Mouse (Mus musculus) kidney, embryonic 15.5 days (tissue): Measurements from ENCODE around the gene Ubn1. TPM values are rescaled to one million over a fixed set of nuclear protein-coding genes. Genes with fewer than 3 reads are reported as not detected.
A peak's percentile ranks its signal among the peaks of the same experiment; 100 is the strongest.

ENCODE experiments used
- ATAC-seq: fragments of 200-750 bp; cut with Nextera tagmentation; replicated peaks from 2 replicates; pipeline ENCODE4 v1.8.0; 2017; ENCODE audit warnings: moderate TSS enrichment; ENCODE audit not compliant: low FRiP score
- H3K27ac ChIP-seq: fragments of 300-500 bp; sonication (generic); 2 replicates; pipeline ENCODE4 v1.5.1; 2015; ENCODE audit warnings: mild to moderate bottlenecking, inconsistent platforms
- H3K27me3 ChIP-seq: fragments of 300-500 bp; sonication (generic); 2 replicates; pipeline ENCODE4 v1.6.1; 2015; ENCODE audit warnings: inconsistent platforms
- H3K36me3 ChIP-seq: fragments of 300-500 bp; sonication (generic); 2 replicates; pipeline ENCODE4 v1.6.1; 2015; ENCODE audit warnings: inconsistent platforms
- H3K4me1 ChIP-seq: fragments of 300-500 bp; sonication (generic); 2 replicates; pipeline ENCODE4 v1.6.1; 2015; ENCODE audit warnings: inconsistent platforms
- H3K4me2 ChIP-seq: fragments of 300-500 bp; sonication (generic); 2 replicates; pipeline ENCODE4 v1.6.1; 2015; ENCODE audit warnings: moderate library complexity, mild to moderate bottlenecking, inconsistent platforms
- H3K4me3 ChIP-seq: fragments of 300-500 bp; sonication (generic); replicated peaks from 2 replicates; pipeline ENCODE4 v1.5.1; 2015; ENCODE audit warnings: mild to moderate bottlenecking, inconsistent platforms
- H3K9ac ChIP-seq: fragments of 300-500 bp; sonication (generic); 2 replicates; pipeline ENCODE4 v1.6.1; 2015; ENCODE audit warnings: mild to moderate bottlenecking, inconsistent platforms
- H3K9me3 ChIP-seq: fragments of 300-500 bp; sonication (generic); replicated peaks from 2 replicates; pipeline ENCODE4 v1.6.1; 2016; ENCODE audit warnings: inconsistent platforms
- WGBS: fragments of 180-500 bp; shearing (Covaris S2); methylation state at CpG from one replicate; pipeline ENCODE4 v1.1.7; 2015; ENCODE audit warnings: mixed read lengths; 5-methylcytosine and 5-hydroxymethylcytosine counted together
- polyA plus RNA-seq: library from polyadenylated mRNA; unstranded; fragments of >200 nt; fragmentation: Nextera tagmentation; extraction: Ambion mirVana; gene quantifications from 2 replicates; pipeline ENCODE4 v1.2.1, GENCODE M21; 2015

Ubn1 gene
- polyA plus RNA-seq, 1 experiment from 2014 or later = 19.9 TPM

DNA sequence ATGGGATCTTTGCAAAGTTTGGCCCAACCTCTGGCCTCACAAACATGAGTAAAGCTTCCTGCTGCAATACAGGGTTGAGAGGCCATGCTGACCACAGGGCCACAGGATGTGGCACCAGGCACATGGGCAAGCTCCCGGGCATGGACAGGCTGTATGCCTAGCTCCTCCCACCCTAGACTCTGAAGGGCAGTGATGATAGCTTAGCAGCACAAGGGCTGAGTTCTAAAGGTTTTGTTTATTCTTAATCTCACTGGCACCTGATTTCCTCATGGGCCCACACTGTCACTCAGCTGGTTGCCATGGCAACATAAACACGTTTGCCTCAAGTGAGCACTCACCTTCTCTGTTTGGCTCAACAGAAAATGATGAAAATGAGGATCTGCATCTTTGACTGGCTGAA, 20.0 kb upstream of the Ubn1 start:
- Histone ChIP-seq H3K4me1 (no peaks in the 10 kb centered on the region), H3K4me2 (no peak overlapping the region), H3K36me3 (peaks cover 99% of the 10 kb centered on the region), H3K27ac (no peak overlapping the region), H3K9me3 (no peaks in the 10 kb centered on the region), H3K4me3 (no peak overlapping the region), H3K9ac (no peak overlapping the region), H3K27me3 (no peaks in the 10 kb centered on the region)
- 71% methylated on average over 2 of the region's 2 CpGs for whole genome bisulfite sequencing
- ATAC-seq = no peak

DNA sequence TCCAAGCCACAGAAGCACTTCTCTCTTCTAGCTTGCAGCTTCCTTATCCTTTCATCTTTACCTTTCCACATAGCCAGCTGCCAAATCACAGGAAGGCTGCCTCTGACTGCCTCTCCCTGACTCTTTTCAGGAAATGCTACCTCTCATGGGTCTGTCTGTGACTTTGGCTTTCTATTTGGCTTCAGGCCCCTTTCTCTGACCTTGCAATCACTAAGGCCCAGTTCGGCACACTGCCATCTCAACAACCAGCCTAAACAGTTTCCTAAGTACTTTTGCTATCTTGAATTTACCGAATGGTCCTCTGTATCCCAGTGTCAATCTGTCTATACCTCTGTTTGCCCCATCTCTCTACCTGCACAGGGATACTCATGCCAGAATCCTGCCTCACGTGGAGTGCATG, 14.3 kb upstream of the Ubn1 start:
- Histone ChIP-seq H3K4me2 (no peak overlapping the region), H3K27me3 (no peaks in the 10 kb centered on the region), H3K36me3 (peaks cover 99% of the 10 kb centered on the region), H3K4me3 (no peak overlapping the region), H3K4me1 (no peaks in the 10 kb centered on the region), H3K27ac (no peak overlapping the region), H3K9ac (no peak overlapping the region), H3K9me3 (no peaks in the 10 kb centered on the region)
- 94% methylated on average over 3 of the region's 3 CpGs for WGBS
- no peak for ATAC-seq

DNA sequence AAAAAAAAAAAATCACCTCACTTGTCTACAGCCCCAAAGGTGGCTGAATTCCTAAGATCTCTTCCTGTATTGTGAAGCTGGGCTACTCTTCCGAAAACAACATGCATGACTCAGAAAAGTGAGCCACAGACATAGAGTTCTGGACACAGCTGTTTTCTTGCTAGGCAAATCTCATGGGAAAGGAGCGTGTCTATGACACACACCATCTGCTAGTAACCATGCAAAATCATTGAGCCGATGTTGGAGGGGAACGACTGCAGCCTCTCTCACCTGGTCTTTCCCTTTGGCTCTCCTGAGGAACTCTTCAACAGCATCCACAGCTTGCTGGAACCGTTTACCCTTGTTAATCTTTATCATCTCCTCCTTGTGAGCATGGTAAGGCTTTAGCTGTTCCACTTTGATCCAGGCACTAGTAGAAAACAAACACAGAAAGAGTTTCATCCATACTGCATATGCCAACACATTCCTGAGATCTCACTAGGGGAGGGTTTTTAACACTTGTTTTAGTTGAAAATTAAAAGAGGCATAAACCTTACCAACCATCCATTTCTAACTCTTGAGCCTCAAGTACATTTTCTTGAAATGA, 13.1 kb upstream of the Ubn1 start:
- no peak for ATAC-seq
- Histone ChIP-seq H3K27ac (no peak overlapping the region), H3K4me2 (no peak overlapping the region), H3K4me3 (no peak overlapping the region), H3K27me3 (no peaks in the 10 kb centered on the region), H3K4me1 (no peaks in the 10 kb centered on the region), H3K36me3 (peaks cover 99% of the 10 kb centered on the region), H3K9ac (no peak overlapping the region), H3K9me3 (no peaks in the 10 kb centered on the region)
- whole genome bisulfite sequencing = 83% methylated on average over 5 of the region's 5 CpGs

DNA sequence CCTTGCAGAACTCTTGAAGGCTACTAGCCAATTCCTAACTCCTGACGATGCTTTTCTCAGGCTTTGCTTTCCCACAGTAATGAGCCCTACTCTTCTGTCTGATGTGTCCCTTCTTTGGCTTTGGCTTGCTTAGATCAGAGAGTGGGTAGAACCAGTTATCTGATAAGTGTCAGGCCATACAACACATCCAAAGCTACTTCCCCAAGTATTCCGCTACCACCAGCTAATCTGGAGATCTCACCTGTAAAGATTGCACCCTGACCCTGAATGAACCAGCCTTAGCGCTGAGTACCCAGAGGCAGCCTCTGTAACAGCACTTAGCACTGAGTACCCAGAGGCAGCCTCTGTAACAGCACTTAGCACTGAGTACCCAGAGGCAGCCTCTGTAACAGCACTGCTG, 4.5 kb upstream of the Ubn1 start:
- peaks cover 15% of the 10 kb centered on the region for H3K4me1 ChIP-seq
- H3K4me2 ChIP-seq = no peak overlapping the region
- no peaks in the 10 kb centered on the region for H3K27me3 ChIP-seq
- no peak overlapping the region for H3K4me3 ChIP-seq
- H3K9me3 ChIP-seq = no peaks in the 10 kb centered on the region
- over 99% methylated on average over 3 of the region's 3 CpGs for WGBS
- H3K9ac ChIP-seq = no peak overlapping the region
- ATAC-seq = no peak
- peaks cover 74% of the 10 kb centered on the region for H3K36me3 ChIP-seq
- no peak overlapping the region for H3K27ac ChIP-seq

DNA sequence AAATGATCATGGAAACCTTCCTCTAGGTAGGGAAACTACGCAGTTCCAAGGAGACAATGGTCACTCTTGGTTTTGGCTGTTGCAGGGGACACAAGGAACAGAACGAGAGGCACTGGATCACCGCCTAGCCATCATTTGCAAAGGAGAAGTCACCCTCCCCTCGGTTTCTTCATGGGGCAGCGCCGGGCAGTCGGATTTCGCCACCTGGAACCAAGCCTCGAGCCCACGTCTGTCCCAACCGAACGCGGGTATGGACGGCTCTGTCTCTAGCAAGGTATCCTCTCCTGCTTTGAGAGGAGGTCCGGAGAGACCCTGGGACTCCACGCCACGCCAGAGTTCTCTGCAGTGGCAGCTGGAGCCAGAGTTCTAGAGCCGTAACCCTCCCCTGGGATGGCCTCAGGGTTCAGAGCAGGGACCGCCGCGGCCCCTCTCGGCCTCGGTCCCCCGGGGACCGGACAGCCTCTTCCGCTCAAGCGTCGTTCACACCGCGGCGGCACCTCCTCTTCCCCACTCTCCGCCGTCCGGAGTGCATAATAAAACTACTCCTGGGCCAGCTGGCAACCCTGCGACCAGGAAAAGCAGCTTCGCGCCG, 579 bp upstream of the Ubn1 start:
- Histone ChIP-seq H3K4me1 (peaks cover 24% of the 10 kb centered on the region), H3K36me3 (peaks cover 51% of the 10 kb centered on the region), H3K9me3 (no peaks in the 10 kb centered on the region), H3K9ac (peak overlapping the region; percentile 91), H3K27me3 (no peaks in the 10 kb centered on the region), H3K4me3 (peak overlapping the region; percentile 99), H3K4me2 (peak overlapping the region; percentile 71), H3K27ac (peak overlapping the region; percentile 99)
- peak; percentile 61 for ATAC-seq
- under 1% methylated on average over 38 of the region's 38 CpGs for WGBS

DNA sequence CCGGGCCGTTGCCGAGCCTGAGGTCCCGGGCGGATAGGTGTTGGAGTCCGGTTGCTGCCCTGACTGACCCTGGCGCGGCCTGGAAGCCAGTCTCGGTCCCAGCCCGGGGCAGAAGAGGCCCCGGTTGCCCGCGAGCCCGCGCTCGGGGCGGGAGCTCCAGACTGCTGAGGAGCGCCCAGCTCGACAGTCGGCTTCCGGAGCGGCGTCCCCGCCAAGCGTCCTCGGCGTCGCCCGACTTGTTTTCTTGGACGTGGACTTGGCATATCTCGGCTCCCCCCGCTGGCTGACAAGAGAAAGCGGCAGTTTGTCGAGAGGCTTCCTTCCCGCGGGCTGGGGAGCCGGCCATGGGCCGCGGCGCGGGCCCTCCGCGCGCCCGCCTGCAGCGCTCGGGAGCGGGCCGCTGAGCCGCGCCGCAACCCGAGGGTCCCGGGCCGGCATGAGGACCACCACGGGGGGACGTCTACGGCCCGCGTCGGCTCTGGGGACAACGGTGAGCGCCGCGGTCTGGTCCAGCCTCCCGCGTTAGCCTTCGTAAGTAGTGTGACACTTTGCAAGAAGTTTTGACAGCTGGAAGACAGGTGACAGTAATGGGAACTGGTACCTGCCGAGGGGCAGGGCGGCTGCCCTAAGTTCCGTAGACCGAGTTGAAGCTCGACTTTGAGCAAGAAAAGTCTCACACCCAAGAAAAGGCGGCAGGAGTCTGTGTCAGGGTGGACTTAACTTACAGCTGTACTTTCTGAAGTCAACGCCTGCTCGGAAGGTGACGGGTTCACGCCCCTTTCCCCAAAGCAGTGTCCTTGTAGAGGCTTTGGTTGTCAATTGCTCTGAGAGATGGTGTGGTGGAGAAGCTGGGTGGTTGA, 624 bp downstream of the Ubn1 start:
- Histone ChIP-seq H3K27ac (peak overlapping the region; percentile 99), H3K4me3 (peak overlapping the region; percentile 99), H3K4me2 (peak overlapping the region; percentile 73), H3K9ac (peak overlapping the region; percentile 87), H3K4me1 (peaks cover 24% of the 10 kb centered on the region), H3K9me3 (no peaks in the 10 kb centered on the region), H3K27me3 (no peaks in the 10 kb centered on the region), H3K36me3 (peaks cover 49% of the 10 kb centered on the region)
- ATAC-seq = peak; percentile 84
- under 1% methylated on average over 78 of the region's 78 CpGs for WGBS

DNA sequence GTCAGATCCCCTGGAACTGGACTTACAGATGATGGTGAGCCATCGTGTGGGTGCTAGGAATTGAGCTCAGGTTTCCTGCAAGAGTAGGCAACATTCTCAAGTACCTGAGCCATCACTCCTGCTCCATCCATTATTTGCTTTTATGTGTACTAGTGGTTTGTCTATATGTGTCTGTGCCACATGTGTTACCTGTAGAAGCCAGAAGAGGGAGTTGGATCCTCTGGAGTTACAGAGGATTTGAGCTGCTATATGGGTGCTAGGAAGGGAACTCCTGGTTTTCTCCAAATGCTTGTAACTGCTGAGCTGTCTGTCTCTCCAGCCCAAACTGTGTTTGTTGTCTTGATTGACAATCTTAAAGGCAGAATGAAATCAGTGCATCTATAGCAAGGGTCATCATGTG, 8.3 kb downstream of the Ubn1 start:
- Histone ChIP-seq H3K36me3 (peaks cover 82% of the 10 kb centered on the region), H3K9ac (no peak overlapping the region)
- 84% methylated on average over 1 of the region's 1 CpGs for WGBS

DNA sequence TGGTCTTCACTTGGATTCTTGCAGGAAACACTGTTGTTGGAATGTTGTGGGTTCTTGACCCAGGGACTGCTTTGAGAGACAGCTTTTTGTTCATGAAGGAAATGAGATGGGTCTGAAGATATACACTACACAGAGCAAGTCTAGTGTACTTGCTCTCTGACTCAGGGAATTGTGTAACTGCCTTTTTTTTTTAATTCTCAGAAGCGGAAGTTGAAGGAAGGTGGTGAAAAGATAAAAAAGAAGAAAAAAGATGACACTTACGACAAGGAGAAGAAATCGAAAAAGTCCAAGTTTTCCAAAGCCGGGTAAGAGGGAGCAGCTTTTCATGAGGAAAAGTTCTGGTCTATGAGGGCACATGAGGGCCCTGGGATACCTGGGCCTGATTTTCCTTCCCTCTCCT, 13.6 kb downstream of the Ubn1 start:
- WGBS = 93% methylated on average over 4 of the region's 4 CpGs
- H3K4me2 ChIP-seq = no peak overlapping the region
- H3K27ac ChIP-seq = no peak overlapping the region
- no peaks in the 10 kb centered on the region for H3K27me3 ChIP-seq
- no peak overlapping the region for H3K4me3 ChIP-seq
- no peaks in the 10 kb centered on the region for H3K4me1 ChIP-seq
- H3K9ac ChIP-seq = no peak overlapping the region
- H3K9me3 ChIP-seq = no peaks in the 10 kb centered on the region
- no peak for ATAC-seq
- peaks cover 80% of the 10 kb centered on the region for H3K36me3 ChIP-seq

More for the DNA sequence above, 8.3 kb downstream of the Ubn1 start:
- no peak for ATAC-seq
- H3K4me3 ChIP-seq = no peak overlapping the region
- H3K4me2 ChIP-seq = no peak overlapping the region
- H3K27me3 ChIP-seq = no peaks in the 10 kb centered on the region
- no peaks in the 10 kb centered on the region for H3K9me3 ChIP-seq
- H3K27ac ChIP-seq = no peak overlapping the region
- H3K4me1 ChIP-seq = no peaks in the 10 kb centered on the region

DNA sequence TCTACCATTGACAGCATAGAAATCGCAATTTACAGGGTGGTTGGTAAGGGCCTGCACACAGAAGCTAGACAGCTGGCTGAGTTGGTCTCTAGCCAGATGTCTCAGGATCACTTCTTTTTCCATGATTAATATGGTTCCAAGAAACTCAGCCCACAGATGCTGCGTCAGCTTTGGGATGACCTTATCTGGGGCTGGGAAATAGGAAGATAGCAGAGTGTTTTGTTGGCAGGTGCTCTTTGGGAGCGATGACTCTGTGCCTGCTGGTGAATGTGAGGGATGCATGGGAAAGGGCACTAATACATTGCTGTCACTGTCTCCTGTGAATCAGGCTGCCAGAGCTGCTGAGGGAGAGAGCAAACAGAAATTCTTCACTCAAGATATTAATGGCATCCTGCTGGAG, 20.5 kb downstream of the Ubn1 start:
- Histone ChIP-seq H3K4me1 (no peaks in the 10 kb centered on the region), H3K36me3 (peaks cover 87% of the 10 kb centered on the region), H3K4me3 (no peak overlapping the region), H3K27me3 (no peaks in the 10 kb centered on the region), H3K27ac (no peak overlapping the region), H3K4me2 (no peak overlapping the region), H3K9me3 (no peaks in the 10 kb centered on the region), H3K9ac (no peak overlapping the region)
- WGBS = 82% methylated on average over 3 of the region's 3 CpGs
- ATAC-seq = no peak

DNA sequence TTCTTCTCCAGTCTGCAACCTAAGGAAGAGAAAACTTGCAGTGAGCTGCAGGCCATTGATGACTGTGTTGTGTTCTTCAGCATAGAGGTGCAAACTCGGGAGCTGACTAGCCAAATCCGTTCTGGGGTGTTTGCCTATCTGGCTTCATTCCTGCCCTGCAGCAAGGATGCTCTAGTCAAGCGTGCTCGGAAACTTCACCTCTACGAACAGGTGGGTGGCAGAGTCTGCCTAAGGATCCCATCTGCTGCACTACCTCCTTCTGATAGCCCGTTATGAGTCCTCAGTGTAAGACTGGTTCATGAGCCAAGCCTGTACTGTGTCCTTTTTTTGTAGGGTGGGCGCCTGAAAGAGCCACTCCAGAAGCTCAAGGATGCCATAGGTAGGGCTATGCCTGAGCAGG, 22.1 kb downstream of the Ubn1 start:
- peaks cover 89% of the 10 kb centered on the region for H3K36me3 ChIP-seq
- WGBS = 89% methylated on average over 7 of the region's 7 CpGs
- no peaks in the 10 kb centered on the region for H3K9me3 ChIP-seq
- H3K27me3 ChIP-seq = no peaks in the 10 kb centered on the region
- H3K4me2 ChIP-seq = no peak overlapping the region
- H3K4me1 ChIP-seq = no peaks in the 10 kb centered on the region
- no peak for ATAC-seq
- H3K4me3 ChIP-seq = no peak overlapping the region
- no peak overlapping the region for H3K27ac ChIP-seq
- no peak overlapping the region for H3K9ac ChIP-seq

DNA sequence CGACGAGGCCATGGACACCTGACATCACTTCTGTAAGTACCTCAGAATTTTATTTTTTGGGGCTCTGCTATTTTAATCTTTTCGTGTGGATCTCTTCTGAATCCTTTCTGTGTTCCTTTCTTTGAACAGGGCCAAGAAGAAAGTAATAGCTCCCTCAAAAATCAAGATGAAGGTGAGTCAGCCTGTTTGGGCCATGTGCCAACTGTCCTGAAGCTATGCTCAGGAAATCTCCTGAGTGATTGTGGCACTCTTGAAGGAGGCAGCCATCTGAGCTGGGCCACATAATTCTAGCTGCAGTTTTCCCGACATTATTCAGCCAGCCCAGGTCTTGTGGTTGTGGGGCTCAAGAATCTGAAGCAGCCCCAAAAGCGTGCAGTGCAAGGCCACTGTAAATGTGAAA, 24.5 kb downstream of the Ubn1 start:
- H3K36me3 ChIP-seq = peaks cover 95% of the 10 kb centered on the region
- H3K9me3 ChIP-seq = no peaks in the 10 kb centered on the region
- ATAC-seq = no peak
- H3K9ac ChIP-seq = no peak overlapping the region
- H3K27ac ChIP-seq = no peak overlapping the region
- WGBS = 92% methylated on average over 5 of the region's 5 CpGs
- no peaks in the 10 kb centered on the region for H3K27me3 ChIP-seq
- H3K4me3 ChIP-seq = no peak overlapping the region
- no peaks in the 10 kb centered on the region for H3K4me1 ChIP-seq
- no peak overlapping the region for H3K4me2 ChIP-seq

DNA sequence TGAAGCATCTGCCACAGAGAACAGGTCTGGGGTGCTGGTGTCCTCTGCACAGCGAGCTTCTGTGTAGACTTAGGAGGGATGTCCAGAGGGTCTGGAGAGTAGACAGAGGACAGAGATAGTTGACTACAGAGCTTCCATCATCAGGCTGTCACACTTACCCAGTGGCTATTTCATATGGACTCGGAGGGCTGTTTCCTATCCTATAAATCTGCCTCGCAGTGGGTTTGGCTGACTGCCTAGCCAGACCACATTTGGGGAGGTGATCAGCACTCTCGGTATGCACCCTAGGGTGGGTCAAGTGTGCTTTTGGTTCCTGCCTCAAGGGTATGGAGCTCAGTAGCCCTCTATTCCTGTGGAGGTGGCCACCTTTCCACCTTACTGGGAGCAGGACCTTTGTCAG, 35.3 kb downstream of the Ubn1 start:
- Histone ChIP-seq H3K4me1 (no peaks in the 10 kb centered on the region), H3K27ac (no peak overlapping the region), H3K4me3 (no peak overlapping the region), H3K4me2 (no peak overlapping the region), H3K27me3 (no peaks in the 10 kb centered on the region), H3K9ac (no peak overlapping the region), H3K9me3 (no peaks in the 10 kb centered on the region), H3K36me3 (peaks cover 85% of the 10 kb centered on the region)
- 81% methylated on average over 4 of the region's 4 CpGs for WGBS
- ATAC-seq = no peak
